Mouse (Mus musculus) G1E (cell line): Measurements from ENCODE around the gene Vezt.

Experiments
- CTCF ChIP-seq: IDR thresholded peaks from 2 replicates; pipeline ENCODE4 v1.5.1; 2012; ENCODE audit warnings: low read depth, low read length, inconsistent platforms, mixed read lengths
- GATA1 ChIP-seq: IDR thresholded peaks from 2 replicates; pipeline ENCODE4 v1.6.1; 2012; ENCODE audit warnings: borderline replicate concordance, low read length, inconsistent platforms, mixed read lengths

- TF ChIP-seq CTCF (no peak), GATA1 (no peak)
Observed at GRCm38 (mm10) chr10:94056487-94056886, 20.9 kb upstream of the Vezt start.
